Mouse (Mus musculus) CH12.LX (cell line): ENCODE data around the gene Fhit. TPM values are rescaled to one million over a fixed set of nuclear protein-coding genes. Genes with fewer than 3 reads are reported as not detected.

ENCODE experiments used
- DNase-seq: peaks from one replicate; pipeline ENCODE4 v3.0.0-alpha.2; 2013; ENCODE audit errors: extremely low read depth
- H3K27ac ChIP-seq: 2 replicates; pipeline ENCODE4 v1.5.1; 2012; ENCODE audit warnings: low read depth, mild to moderate bottlenecking, control low read depth, moderate library complexity; ENCODE audit not compliant: insufficient read depth
- H3K27me3 ChIP-seq: replicated peaks from 2 replicates; pipeline ENCODE3; 2012; ENCODE audit warnings: inconsistent platforms
- H3K36me3 ChIP-seq, 2 experiments: replicated peaks in 1 of 2; 2 replicates each; pipeline versions ENCODE3 to v1.6.1; 2012; ENCODE audit warnings: inconsistent platforms in 1 of 2, low read length in 1 of 2, mild to moderate bottlenecking in 1 of 2, mixed read lengths in 1 of 2, moderate library complexity in 1 of 2; ENCODE audit not compliant: control insufficient read depth in 1 of 2, insufficient read depth in 1 of 2
- H3K4me1 ChIP-seq, 2 experiments: 2 replicates each; pipeline ENCODE4 v1.6.1; 2012; ENCODE audit warnings: inconsistent platforms in 1 of 2, moderate library complexity in 1 of 2; ENCODE audit not compliant: insufficient read depth in 2 of 2, control insufficient read depth in 1 of 2
- H3K4me2 ChIP-seq: 2 replicates; pipeline ENCODE4 v1.6.1; 2012; ENCODE audit warnings: low read depth, mild to moderate bottlenecking, control low read depth; ENCODE audit not compliant: poor library complexity, insufficient read depth, severe bottlenecking
- H3K4me3 ChIP-seq, 3 experiments: fragments of 150-350 bp in 1 of 3; sonication (generic) in 1 of 3; replicated peaks in 1 of 3; 2 replicates each; pipeline versions ENCODE3 to v1.5.1; 2011 to 2012; ENCODE audit warnings: low read depth in 2 of 3, low read length in 2 of 3, mild to moderate bottlenecking in 2 of 3, moderate library complexity in 2 of 3, control low read depth in 1 of 3, improper control_type of control experiment in 1 of 3, inconsistent platforms in 1 of 3, mixed read lengths in 1 of 3; ENCODE audit not compliant: poor library complexity in 1 of 3
- H3K79me2 ChIP-seq: replicated peaks from 2 replicates; pipeline ENCODE4 v1.6.1; 2012; ENCODE audit warnings: mild to moderate bottlenecking, moderate library complexity; ENCODE audit not compliant: control insufficient read depth, poor library complexity, insufficient read depth, severe bottlenecking; ENCODE audit errors: extremely low read depth
- H3K9ac ChIP-seq: 2 replicates; pipeline ENCODE4 v1.6.1; 2012; ENCODE audit warnings: low read depth, mild to moderate bottlenecking, control low read depth, moderate library complexity; ENCODE audit not compliant: insufficient read depth
- H3K9me3 ChIP-seq: replicated peaks from 2 replicates; pipeline ENCODE3; 2012; ENCODE audit warnings: low read length, inconsistent platforms, mixed read lengths
- BHLHE40 ChIP-seq: IDR thresholded peaks from 2 replicates; pipeline ENCODE4 v1.6.1; 2011; ENCODE audit warnings: mild to moderate bottlenecking, low read depth, low read length, improper control_type of control experiment
- CHD1 ChIP-seq: IDR thresholded peaks from 2 replicates; pipeline ENCODE4 v1.6.1; 2012; ENCODE audit warnings: low read depth, low read length, improper control_type of control experiment, inconsistent platforms
- CHD2 ChIP-seq: IDR thresholded peaks from 2 replicates; pipeline ENCODE4 v1.6.1; 2011; ENCODE audit warnings: low read length, improper control_type of control experiment
- CTCF ChIP-seq, 2 experiments: IDR thresholded peaks in 1 of 2; conservative IDR thresholded peaks in 1 of 2; 2 replicates each; pipeline ENCODE4 v1.5.1; 2011 to 2012; ENCODE audit warnings: low read depth in 2 of 2, low read length in 2 of 2, improper control_type of control experiment in 1 of 2, inconsistent platforms in 1 of 2, mild to moderate bottlenecking in 1 of 2, moderate library complexity in 1 of 2
- ELF1 ChIP-seq: IDR thresholded peaks from 2 replicates; pipeline ENCODE4 v1.6.1; 2014; ENCODE audit warnings: low read depth, mild to moderate bottlenecking, inconsistent platforms, low read length, improper control_type of control experiment
- ETS1 ChIP-seq: conservative IDR thresholded peaks from 2 replicates; pipeline ENCODE4 v1.6.1; 2012; ENCODE audit warnings: low read depth, mild to moderate bottlenecking, inconsistent platforms, low read length, improper control_type of control experiment, moderate library complexity
- GABPA ChIP-seq: IDR thresholded peaks from 2 replicates; pipeline ENCODE4 v1.6.1; 2012; ENCODE audit warnings: low read depth, low read length, improper control_type of control experiment, inconsistent platforms; ENCODE audit not compliant: insufficient replicate concordance
- IRF4 ChIP-seq: IDR thresholded peaks from 2 replicates; pipeline ENCODE4 v1.6.1; 2014; ENCODE audit warnings: low read depth, mild to moderate bottlenecking, inconsistent platforms, low read length, improper control_type of control experiment
- JUN ChIP-seq: IDR thresholded peaks from 2 replicates; pipeline ENCODE4 v1.6.1; 2011; ENCODE audit warnings: low read depth, mild to moderate bottlenecking, low read length, improper control_type of control experiment, moderate library complexity; ENCODE audit not compliant: insufficient read depth
- MAX ChIP-seq: IDR thresholded peaks from 2 replicates; pipeline ENCODE4 v1.6.1; 2011; ENCODE audit warnings: low read length, improper control_type of control experiment
- MEF2A ChIP-seq: IDR thresholded peaks from 2 replicates; pipeline ENCODE4 v1.6.1; 2014; ENCODE audit warnings: low read depth, mild to moderate bottlenecking, inconsistent platforms, low read length, improper control_type of control experiment, borderline replicate concordance
- MYC ChIP-seq: IDR thresholded peaks from 2 replicates; pipeline ENCODE4 v1.6.1; 2011; ENCODE audit warnings: low read depth, mild to moderate bottlenecking, improper control_type of control experiment, low read length
- NELFE ChIP-seq: IDR thresholded peaks from 2 replicates; pipeline ENCODE4 v1.6.1; 2011; ENCODE audit warnings: low read depth, low read length, improper control_type of control experiment
- PAX5 ChIP-seq: IDR thresholded peaks from 2 replicates; pipeline ENCODE4 v1.6.1; 2012; ENCODE audit warnings: low read length, inconsistent platforms, mixed read lengths
- POLR2A ChIP-seq: IDR thresholded peaks from 2 replicates; pipeline ENCODE4 v1.6.1; 2011; ENCODE audit warnings: low read depth, mild to moderate bottlenecking, improper control_type of control experiment, low read length
- POLR2AphosphoS2 ChIP-seq: IDR thresholded peaks from 2 replicates; pipeline ENCODE4 v1.6.1; 2011; ENCODE audit warnings: low read depth, low read length, improper control_type of control experiment
- SIN3A ChIP-seq: IDR thresholded peaks from 2 replicates; pipeline ENCODE4 v1.6.1; 2012; ENCODE audit warnings: low read length, improper control_type of control experiment, inconsistent platforms
- TBP ChIP-seq: conservative IDR thresholded peaks from 2 replicates; pipeline ENCODE4 v1.6.1; 2011; ENCODE audit warnings: low read depth, low read length, improper control_type of control experiment
- TCF12 ChIP-seq: IDR thresholded peaks from 2 replicates; pipeline ENCODE4 v1.6.1; 2014; ENCODE audit warnings: low read depth, mild to moderate bottlenecking, inconsistent platforms, low read length, improper control_type of control experiment
- UBTF ChIP-seq: IDR thresholded peaks from 2 replicates; pipeline ENCODE4 v1.6.1; 2012; ENCODE audit warnings: low read depth, mild to moderate bottlenecking, inconsistent platforms, low read length, improper control_type of control experiment, moderate library complexity
- USF1 ChIP-seq: IDR thresholded peaks from 2 replicates; pipeline ENCODE4 v1.6.1; 2014; ENCODE audit warnings: low read depth, mild to moderate bottlenecking, inconsistent platforms, low read length, improper control_type of control experiment
- USF2 ChIP-seq: conservative IDR thresholded peaks from 2 replicates; pipeline ENCODE4 v1.6.1; 2011; ENCODE audit warnings: low read depth, low read length, improper control_type of control experiment
- dilution Hi-C: fragments of 300-500 bp; cut with MboI; formaldehyde crosslinking; loops from 2 replicates; pipeline ENCODE4 v1.14.3; 2020; ENCODE audit warnings: low sequenced_read_pairs; ENCODE audit not compliant: extremely low pct_unique_long_range_greater_than_20kb, extremely low pct_ligation_motif_present
- in situ Hi-C: fragments of 300-500 bp; cut with MboI; formaldehyde crosslinking; loops from 3 replicates; pipeline ENCODE4 v1.14.3; 2019; ENCODE audit warnings: low sequenced_read_pairs, low pct_ligation_motif_present, low pct_unique_long_range_greater_than_20kb, mixed read lengths
- polyA plus RNA-seq: library from polyadenylated mRNA; unstranded; fragments of >175 nt; gene quantifications from 2 replicates; pipeline ENCODE4 v1.2.1, GENCODE M21; 2012; ENCODE audit warnings: low read depth; ENCODE audit not compliant: insufficient read length
- total RNA-seq, 2 experiments: library from RNA; depleted of rRNA; stranded (reverse); fragments of 300-350 nt in 1 of 2; fragments of >200 nt in 1 of 2; gene quantifications; 2 replicates each; pipeline ENCODE4 v1.2.3; 2012 to 2014

Fhit gene
- total and polyA plus RNA-seq, 3 experiments = 0.64 to 1.9 (median 0.64) TPM

GRCm38 (mm10) chr14:10415068-10415467 lies 746.8 kb downstream of the Fhit start:
- peaks cover 0 to 9% of the 10 kb centered on the region in 2 experiments; a peak in 1 of 4 replicates for H3K4me1 ChIP-seq
- no peaks in the 10 kb centered on the region for H3K27me3 ChIP-seq
- H3K4me2 ChIP-seq = no peak overlapping the region
- H3K9me3 ChIP-seq = no peaks in the 10 kb centered on the region
- TF ChIP-seq ELF1 (no peak), SIN3A (no peak), GABPA (no peak), TCF12 (no peak), MYC (no peak), IRF4 (no peak), MAX (no peak), BHLHE40 (no peak), JUN (no peak), CTCF (conservative IDR thresholded peaks at IDR 0.05 in 1 of 2, IDR thresholded peaks at IDR 0.05 in 1 of 2; ENCODE audit: low read depth in 2 of 2, low read length in 2 of 2) (no peak), POLR2AphosphoS2 (no peak), TBP (no peak), MEF2A (no peak), POLR2A (no peak), USF1 (no peak), CHD2 (no peak), NELFE (no peak), UBTF (no peak), ETS1 (no peak)
- no peaks in the 10 kb centered on the region for H3K79me2 ChIP-seq
- in situ Hi-C loops (no loop called here), dilution Hi-C loops (no loop called here)
- H3K27ac ChIP-seq = no peak overlapping the region
- no peak overlapping the region for H3K9ac ChIP-seq
- no peak overlapping the region for H3K4me3 ChIP-seq
- no peak for DNase-seq
- H3K36me3 ChIP-seq = no peaks in the 10 kb centered on the region

- in situ Hi-C loops (no loop called here), dilution Hi-C loops (no loop called here)
- DNase-seq = no peak
- H3K4me3 ChIP-seq = no peak overlapping the region
- H3K9me3 ChIP-seq = no peaks in the 10 kb centered on the region
- no peak overlapping the region for H3K9ac ChIP-seq
- no peaks in the 10 kb centered on the region for H3K4me1 ChIP-seq
- H3K36me3 ChIP-seq = no peaks in the 10 kb centered on the region
- no peaks in the 10 kb centered on the region for H3K27me3 ChIP-seq
- no peaks in the 10 kb centered on the region for H3K79me2 ChIP-seq
- no peak overlapping the region for H3K27ac ChIP-seq
- H3K4me2 ChIP-seq = no peak overlapping the region
- TF ChIP-seq NELFE (no peak), CTCF (conservative IDR thresholded peaks at IDR 0.05 in 1 of 2, IDR thresholded peaks at IDR 0.05 in 1 of 2; ENCODE audit: low read depth in 2 of 2, low read length in 2 of 2) (no peak), PAX5 (no peak), USF2 (no peak), CHD1 (no peak), TBP (no peak)
- TF ChIP-seq, all 38 proteins: peak for 0
These were observed 752.4 kb downstream of the Fhit start for GRCm38 (mm10) chr14:10409306-10409962.
